Mouse (Mus musculus) cerebellum, adult 2 months (tissue): ENCODE results near the gene Wdfy3. TPM values are rescaled to one million over a fixed set of nuclear protein-coding genes. Genes with fewer than 3 reads are reported as not detected.
"Not testable (repeated sequence)": the region's sequence is repeated elsewhere in the genome, so short reads cannot be mapped to it uniquely, and the experiment has no call there.

Source experiments
- DNase-seq, 2 experiments: peaks; one replicate each; pipeline ENCODE4 v3.0.0; 2021
- H3K27ac ChIP-seq: fragments of 200-500 bp; 2 replicates; pipeline ENCODE4 v1.5.1; 2012; ENCODE audit warnings: low read length, control low read depth, inconsistent platforms; ENCODE audit not compliant: insufficient read depth
- H3K27me3 ChIP-seq: fragments of 200-500 bp; 2 replicates; pipeline ENCODE4 v1.6.1; 2012; ENCODE audit warnings: inconsistent platforms, mild to moderate bottlenecking, low read length, moderate library complexity; ENCODE audit not compliant: control insufficient read depth, insufficient read depth
- H3K4me1 ChIP-seq: fragments of 200-500 bp; 2 replicates; pipeline ENCODE4 v1.6.1; 2011; ENCODE audit warnings: low read length; ENCODE audit not compliant: control insufficient read depth, insufficient read depth
- H3K4me3 ChIP-seq: fragments of 200-500 bp; replicated peaks from 2 replicates; pipeline ENCODE3; 2011; ENCODE audit warnings: mild to moderate bottlenecking, low read depth, low read length, control low read depth; ENCODE audit not compliant: insufficient read depth
- CTCF ChIP-seq: fragments of 200-500 bp; IDR thresholded peaks from 2 replicates; pipeline ENCODE4 v1.5.1; 2011; ENCODE audit warnings: low read depth, mild to moderate bottlenecking, control low read depth, low read length, moderate library complexity, borderline replicate concordance; ENCODE audit not compliant: insufficient read depth
- POLR2A ChIP-seq: fragments of 200-500 bp; IDR thresholded peaks from 2 replicates; pipeline ENCODE4 v1.6.1; 2011; ENCODE audit warnings: low read length, control low read depth, borderline replicate concordance; ENCODE audit not compliant: insufficient read depth
- WGBS: fragments of 180-500 bp; shearing (Covaris S2); methylation state at CpG from one replicate; pipeline ENCODE4 v1.1.7; 2018; 5-methylcytosine and 5-hydroxymethylcytosine counted together
- polyA plus RNA-seq: library from polyadenylated mRNA; depleted of rRNA; stranded (reverse); fragments of >200 nt; gene quantifications from 2 replicates; pipeline ENCODE4 v1.2.3, GENCODE M21; 2012

Wdfy3 gene
- polyA plus RNA-seq, 1 experiment, result 75.4 TPM

GRCm38 (mm10) chr5:101845011-101845410 lies 224.7 kb downstream of the Wdfy3 start:
- DNase-seq, result no peak
- no peak for TF ChIP-seq CTCF
- TF ChIP-seq POLR2A, result no peak
- Histone ChIP-seq H3K27ac (no peak overlapping the region), H3K4me1 (no peaks in the 10 kb centered on the region), H3K4me3 (no peak overlapping the region), H3K27me3 (no peaks in the 10 kb centered on the region)
- WGBS, result 80% methylated on average over 14 of the region's 14 CpGs

- no peak for TF ChIP-seq CTCF
- TF ChIP-seq POLR2A, result no peak
- Histone ChIP-seq H3K4me1 (no peaks in the 10 kb centered on the region), H3K4me3 (no peak overlapping the region), H3K27ac (no peak overlapping the region; the same call in 1 of the 2 replicates), H3K27me3 (no peaks in the 10 kb centered on the region)
- DNase-seq, result peak in 1 of 2 experiments; percentile 42
- WGBS, result 78% methylated on average over 5 of the region's 5 CpGs
These were observed 229.2 kb downstream of the Wdfy3 start for GRCm38 (mm10) chr5:101840476-101840875.

GRCm38 (mm10) chr5:101837605-101838004 lies 232.1 kb downstream of the Wdfy3 start:
- not testable (repeated sequence) for H3K4me1 ChIP-seq, H3K27ac ChIP-seq, DNase-seq, H3K4me3 ChIP-seq, H3K27me3 ChIP-seq
- 97% methylated on average over 2 of the region's 2 CpGs for WGBS

- WGBS, result 50% methylated on average over 11 of the region's 11 CpGs
- H3K27ac ChIP-seq, result no peak overlapping the region
These were observed 233.5 kb downstream of the Wdfy3 start for GRCm38 (mm10) chr5:101836221-101836620.

GRCm38 (mm10) chr5:101833875-101834274 lies 235.8 kb downstream of the Wdfy3 start:
- H3K27me3 ChIP-seq, result no peaks in the 10 kb centered on the region
- no peak overlapping the region for H3K27ac ChIP-seq
- no peak for DNase-seq
- peaks cover 18% of the 10 kb centered on the region for H3K4me1 ChIP-seq
- no peak overlapping the region for H3K4me3 ChIP-seq
- 68% methylated on average over 8 of the region's 8 CpGs for WGBS
- TF ChIP-seq CTCF (peak; percentile 34; the same call in 1 of the 2 replicates), POLR2A (no peak)

More at GRCm38 (mm10) chr5:101836221-101836620, 233.5 kb downstream of the Wdfy3 start:
- peaks cover 14% of the 10 kb centered on the region; the same call in 1 of the 2 replicates for H3K4me1 ChIP-seq
- TF ChIP-seq CTCF (no peak), POLR2A (no peak)
- DNase-seq, result no peak
- H3K27me3 ChIP-seq, result no peaks in the 10 kb centered on the region
- H3K4me3 ChIP-seq, result no peak overlapping the region

GRCm38 (mm10) chr5:101832991-101833390 lies 236.7 kb downstream of the Wdfy3 start:
- Histone ChIP-seq H3K27ac (no peak overlapping the region), H3K4me3 (no peak overlapping the region), H3K4me1 (peaks cover 23% of the 10 kb centered on the region), H3K27me3 (no peaks in the 10 kb centered on the region)
- no peak for DNase-seq
- TF ChIP-seq POLR2A (no peak), CTCF (no peak)
- WGBS, result 96% methylated on average over 5 of the region's 5 CpGs

GRCm38 (mm10) chr5:101832042-101832441 lies 237.7 kb downstream of the Wdfy3 start:
- Histone ChIP-seq H3K27ac (no peak overlapping the region; the same call in 1 of the 2 replicates), H3K27me3 (no peaks in the 10 kb centered on the region), H3K4me1 (peaks cover 23% of the 10 kb centered on the region), H3K4me3 (no peak overlapping the region)
- TF ChIP-seq POLR2A (no peak), CTCF (no peak)
- peak; percentile 50 to 69 for DNase-seq
- WGBS, result 27% methylated on average over 6 of the region's 6 CpGs

- H3K4me1 ChIP-seq, result peaks cover 29% of the 10 kb centered on the region
- H3K27me3 ChIP-seq, result no peaks in the 10 kb centered on the region
- DNase-seq, result no peak
- 68% methylated on average over 8 of the region's 8 CpGs for WGBS
- TF ChIP-seq POLR2A (no peak), CTCF (no peak)
- no peak overlapping the region for H3K4me3 ChIP-seq
- no peak overlapping the region for H3K27ac ChIP-seq
These were observed 239.5 kb downstream of the Wdfy3 start for GRCm38 (mm10) chr5:101830180-101830579.
